Mouse (Mus musculus): Measurements from ENCODE around the gene Anp32e. TPM values are rescaled to one million over a fixed set of nuclear protein-coding genes. Genes with fewer than 3 reads are reported as not detected.
"Not testable (repeated sequence)": the region's sequence is repeated elsewhere in the genome, so short reads cannot be mapped to it uniquely, and the experiment has no call there.

Anp32e gene
- polyA plus RNA-seq, 1 experiment: 36.6 TPM

DNA sequence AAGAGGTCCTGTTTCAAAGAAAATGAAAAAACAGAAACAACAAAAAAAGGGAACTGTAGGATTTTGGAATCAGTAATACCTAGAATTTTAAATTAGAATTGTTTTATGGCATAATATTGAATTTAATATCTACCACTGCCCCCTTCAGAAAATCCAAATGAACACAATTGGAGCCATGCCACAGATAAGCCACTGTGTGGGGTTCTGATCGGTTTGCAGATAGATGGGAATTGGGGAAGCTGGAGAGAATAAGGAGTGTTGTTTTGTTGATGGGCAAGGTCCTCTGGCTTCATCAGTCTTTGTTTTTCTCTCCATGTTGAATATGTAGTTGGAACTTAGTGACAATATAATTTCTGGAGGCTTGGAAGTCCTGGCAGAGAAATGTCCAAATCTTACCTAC, 5.4 kb downstream of the Anp32e start:
- Histone ChIP-seq H3K4me1 (ENCODE audit: control insufficient read depth) (peaks cover 22% of the 10 kb centered on the region), H3K9me3 (ENCODE audit: control insufficient read depth, low read length) (no peaks in the 10 kb centered on the region), H3K36me3 (ENCODE audit: control insufficient read depth) (peaks cover 77% of the 10 kb centered on the region), H3K27me3 (ENCODE audit: control insufficient read depth) (no peaks in the 10 kb centered on the region), H3K4me3 (replicated peaks) (no peak overlapping the region)
- TF ChIP-seq TAL1 (IDR thresholded peaks at IDR 0.05; ENCODE audit: low read length): no peak
- no peak for TF ChIP-seq GATA1 (IDR thresholded peaks at IDR 0.05; ENCODE audit: low read length)

- peaks cover 98% of the 10 kb centered on the region for H3K36me3 ChIP-seq (ENCODE audit: control insufficient read depth)
- H3K4me3 ChIP-seq (replicated peaks): no peak overlapping the region
- H3K9me3 ChIP-seq (ENCODE audit: control insufficient read depth, low read length): no peaks in the 10 kb centered on the region
- H3K4me1 ChIP-seq (ENCODE audit: control insufficient read depth): peaks cover 8% of the 10 kb centered on the region
- no peaks in the 10 kb centered on the region for H3K27me3 ChIP-seq (ENCODE audit: control insufficient read depth)
- TF ChIP-seq GATA1 (IDR thresholded peaks at IDR 0.05; ENCODE audit: low read length) (no peak), TAL1 (IDR thresholded peaks at IDR 0.05; ENCODE audit: low read length) (no peak)
These were observed 9.2 kb downstream of the Anp32e start for GRCm38 (mm10) chr3:95938217-95938616.

GRCm38 (mm10) chr3:95938835-95939234, 9.8 kb downstream of the Anp32e start:
- H3K9me3 ChIP-seq (ENCODE audit: control insufficient read depth, low read length): no peaks in the 10 kb centered on the region
- TF ChIP-seq TAL1 (IDR thresholded peaks at IDR 0.05; ENCODE audit: low read length) (no peak), GATA1 (IDR thresholded peaks at IDR 0.05; ENCODE audit: low read length) (no peak)
- H3K4me1 ChIP-seq (ENCODE audit: control insufficient read depth): peaks cover 7% of the 10 kb centered on the region
- H3K4me3 ChIP-seq (replicated peaks): no peak overlapping the region
- H3K36me3 ChIP-seq (ENCODE audit: control insufficient read depth): peaks cover 97% of the 10 kb centered on the region
- no peaks in the 10 kb centered on the region for H3K27me3 ChIP-seq (ENCODE audit: control insufficient read depth)

DNA sequence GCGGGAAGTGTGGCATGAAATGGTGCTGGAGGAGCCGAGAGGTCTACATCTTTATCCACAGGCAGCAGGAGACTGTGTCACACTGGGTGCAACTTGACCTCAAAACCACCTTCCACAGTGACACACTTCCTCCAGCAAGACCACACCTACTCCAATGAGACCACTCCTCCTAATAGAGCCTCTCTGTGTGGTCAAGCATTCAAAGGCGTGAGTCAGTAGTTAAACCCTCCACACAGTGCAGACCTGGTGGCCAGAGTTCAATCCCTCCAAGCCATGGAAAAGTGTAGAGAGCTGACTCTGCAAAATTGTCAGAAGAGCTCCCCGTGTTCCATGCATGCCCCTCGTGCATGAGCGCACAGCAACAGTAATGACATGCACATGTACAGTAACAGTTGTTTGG, 13.7 kb downstream of the Anp32e start:
- no peaks in the 10 kb centered on the region for H3K9me3 ChIP-seq (ENCODE audit: control insufficient read depth, low read length)
- H3K4me3 ChIP-seq (replicated peaks): no peak overlapping the region
- no peaks in the 10 kb centered on the region for H3K27me3 ChIP-seq (ENCODE audit: control insufficient read depth)
- peaks cover 99% of the 10 kb centered on the region for H3K36me3 ChIP-seq (ENCODE audit: control insufficient read depth)
- H3K4me1 ChIP-seq (ENCODE audit: control insufficient read depth): peaks cover 6% of the 10 kb centered on the region; the same call in 1 of the 2 replicates
- TF ChIP-seq TAL1 (IDR thresholded peaks at IDR 0.05; ENCODE audit: low read length): no peak
- no peak for TF ChIP-seq GATA1 (IDR thresholded peaks at IDR 0.05; ENCODE audit: low read length)

DNA sequence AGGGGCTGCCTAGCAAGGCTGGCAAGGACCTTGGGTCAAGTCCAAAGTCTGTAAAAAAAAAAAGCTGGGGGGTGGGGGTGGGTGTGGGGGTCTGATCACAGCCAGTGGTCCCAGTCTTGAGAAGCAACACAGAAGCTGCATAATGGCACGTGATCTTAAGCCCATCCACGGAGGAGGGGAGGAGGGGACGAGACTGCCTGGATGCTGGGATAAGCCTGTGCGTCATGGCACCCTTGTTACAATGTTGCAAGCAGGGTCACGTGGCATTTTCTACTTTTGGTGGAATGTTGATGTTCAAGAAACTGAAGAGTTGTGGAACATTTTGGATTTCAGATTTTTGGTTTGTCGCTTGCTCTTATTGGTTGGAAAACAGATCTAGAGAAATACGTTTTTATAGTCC, 14.2 kb downstream of the Anp32e start:
- no peaks in the 10 kb centered on the region for H3K9me3 ChIP-seq (ENCODE audit: control insufficient read depth, low read length)
- peaks cover 99% of the 10 kb centered on the region for H3K36me3 ChIP-seq (ENCODE audit: control insufficient read depth)
- TF ChIP-seq TAL1 (IDR thresholded peaks at IDR 0.05; ENCODE audit: low read length): no peak
- no peak for TF ChIP-seq GATA1 (IDR thresholded peaks at IDR 0.05; ENCODE audit: low read length)
- no peak overlapping the region for H3K4me3 ChIP-seq (replicated peaks)
- H3K27me3 ChIP-seq (ENCODE audit: control insufficient read depth): no peaks in the 10 kb centered on the region
- peaks cover 6% of the 10 kb centered on the region; the same call in 1 of the 2 replicates for H3K4me1 ChIP-seq (ENCODE audit: control insufficient read depth)

GRCm38 (mm10) chr3:95944742-95945141, 15.7 kb downstream of the Anp32e start:
- Histone ChIP-seq H3K4me1 (ENCODE audit: control insufficient read depth) (peaks cover 19% of the 10 kb centered on the region), H3K36me3 (ENCODE audit: control insufficient read depth) (peaks cover 93% of the 10 kb centered on the region), H3K4me3 (replicated peaks) (no peak overlapping the region), H3K27me3 (ENCODE audit: control insufficient read depth) (no peaks in the 10 kb centered on the region), H3K9me3 (ENCODE audit: control insufficient read depth, low read length) (no peaks in the 10 kb centered on the region)
- no peak for TF ChIP-seq TAL1 (IDR thresholded peaks at IDR 0.05; ENCODE audit: low read length)
- no peak for TF ChIP-seq GATA1 (IDR thresholded peaks at IDR 0.05; ENCODE audit: low read length)

GRCm38 (mm10) chr3:95945731-95946240, 16.7 kb downstream of the Anp32e start:
- H3K9me3 ChIP-seq (ENCODE audit: control insufficient read depth, low read length): no peaks in the 10 kb centered on the region
- H3K4me1 ChIP-seq (ENCODE audit: control insufficient read depth): peaks cover 25% of the 10 kb centered on the region
- H3K4me3 ChIP-seq (replicated peaks): no peak overlapping the region
- peaks cover 83% of the 10 kb centered on the region for H3K36me3 ChIP-seq (ENCODE audit: control insufficient read depth)
- TF ChIP-seq GATA1 (IDR thresholded peaks at IDR 0.05; ENCODE audit: low read length) (no peak), TAL1 (IDR thresholded peaks at IDR 0.05; ENCODE audit: low read length) (no peak)
- no peaks in the 10 kb centered on the region for H3K27me3 ChIP-seq (ENCODE audit: control insufficient read depth)

GRCm38 (mm10) chr3:95948325-95948724, 19.3 kb downstream of the Anp32e start:
- Histone ChIP-seq H3K9me3 (ENCODE audit: control insufficient read depth, low read length) (no peaks in the 10 kb centered on the region), H3K4me3 (replicated peaks) (no peak overlapping the region), H3K27me3 (ENCODE audit: control insufficient read depth) (no peaks in the 10 kb centered on the region), H3K36me3 (ENCODE audit: control insufficient read depth) (peaks cover 57% of the 10 kb centered on the region), H3K4me1 (ENCODE audit: control insufficient read depth) (peaks cover 30% of the 10 kb centered on the region)
- no peak for TF ChIP-seq TAL1 (IDR thresholded peaks at IDR 0.05; ENCODE audit: low read length)
- TF ChIP-seq GATA1 (IDR thresholded peaks at IDR 0.05; ENCODE audit: low read length): no peak

DNA sequence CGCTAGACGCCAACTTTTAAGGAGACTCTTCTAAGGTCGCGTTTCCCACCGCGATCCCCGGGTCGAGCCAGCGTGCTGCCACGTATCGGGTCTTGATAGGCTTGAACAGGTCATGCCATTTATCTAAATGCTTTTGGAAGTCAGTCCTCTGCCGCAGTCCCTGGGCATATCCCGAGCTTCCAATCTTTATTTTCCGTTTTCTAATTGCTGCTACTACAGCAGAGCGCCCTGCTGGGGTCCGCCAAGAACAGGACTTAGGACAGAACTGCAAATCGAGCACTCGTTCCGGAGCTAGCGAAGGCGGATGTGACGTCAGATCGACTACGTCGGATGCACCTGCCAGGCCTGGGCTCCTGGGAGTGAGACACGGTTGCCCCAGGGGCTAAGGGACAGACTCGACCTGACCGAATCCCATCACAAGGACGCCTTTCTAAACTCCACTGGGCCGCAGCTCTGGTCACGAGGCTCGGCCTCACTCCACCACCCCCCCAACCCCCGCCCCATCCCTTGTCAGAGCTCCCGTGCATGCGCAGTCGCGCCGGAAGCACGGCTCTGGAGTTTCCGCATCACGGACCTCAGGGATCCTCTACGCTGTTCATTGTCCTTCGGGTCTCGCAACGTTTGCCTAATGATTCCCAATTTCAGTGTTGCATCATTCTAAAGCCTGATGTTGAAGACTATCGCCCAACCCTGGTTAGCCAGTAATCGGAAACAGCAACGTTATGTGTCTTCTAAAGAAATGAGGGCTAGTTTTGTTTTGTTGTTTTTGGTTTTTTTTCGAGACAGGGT, 21.9 kb downstream of the Anp32e start:
- H3K4me3 ChIP-seq (replicated peaks): peak overlapping the region; percentile 84
- TF ChIP-seq TAL1 (IDR thresholded peaks at IDR 0.05; ENCODE audit: low read length): no peak
- TF ChIP-seq GATA1 (IDR thresholded peaks at IDR 0.05; ENCODE audit: low read length): no peak
- H3K36me3 ChIP-seq (ENCODE audit: control insufficient read depth): peaks cover 32% of the 10 kb centered on the region
- peaks cover 42% of the 10 kb centered on the region for H3K4me1 ChIP-seq (ENCODE audit: control insufficient read depth)
- H3K27me3 ChIP-seq (ENCODE audit: control insufficient read depth): no peaks in the 10 kb centered on the region
- H3K9me3 ChIP-seq (ENCODE audit: control insufficient read depth, low read length): peaks cover 5% of the 10 kb centered on the region; the same call in 1 of the 2 replicates

DNA sequence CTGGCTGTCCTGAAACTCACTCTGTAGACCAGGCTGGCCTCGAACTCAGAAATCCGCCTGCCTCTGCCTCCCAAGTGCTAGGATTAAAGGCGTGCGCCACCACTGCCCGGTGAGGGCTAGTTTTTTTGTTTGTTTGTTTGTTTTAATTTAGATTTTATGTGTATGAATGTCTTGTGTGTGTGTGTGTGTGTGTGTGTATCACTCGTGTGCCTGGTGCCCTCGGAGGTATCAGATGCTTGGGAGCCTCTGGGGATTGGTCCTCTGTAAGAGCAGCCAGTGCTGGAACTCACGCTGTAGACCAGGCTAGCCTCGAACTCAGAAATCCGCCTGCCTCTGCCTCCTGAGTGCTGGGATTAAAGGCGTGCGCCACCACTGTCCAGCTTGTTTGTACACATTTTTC, 22.5 kb downstream of the Anp32e start:
- Histone ChIP-seq H3K4me1 (ENCODE audit: control insufficient read depth) (peaks cover 45% of the 10 kb centered on the region), H3K4me3 (replicated peaks) (peak overlapping the region; percentile 84), H3K36me3 (ENCODE audit: control insufficient read depth) (peaks cover 25% of the 10 kb centered on the region)
- H3K9me3 ChIP-seq (ENCODE audit: control insufficient read depth, low read length); H3K27me3 ChIP-seq (ENCODE audit: control insufficient read depth): not testable (repeated sequence)
